Mouse (Mus musculus): ENCODE data around the gene Mast4. TPM values are rescaled to one million over a fixed set of nuclear protein-coding genes. Genes with fewer than 3 reads are reported as not detected.
A peak's percentile ranks its signal among the peaks of the same experiment; 100 is the strongest.

Mast4 gene
- polyA plus RNA-seq, 1 experiment from 2014 or later: 24.7 TPM

DNA sequence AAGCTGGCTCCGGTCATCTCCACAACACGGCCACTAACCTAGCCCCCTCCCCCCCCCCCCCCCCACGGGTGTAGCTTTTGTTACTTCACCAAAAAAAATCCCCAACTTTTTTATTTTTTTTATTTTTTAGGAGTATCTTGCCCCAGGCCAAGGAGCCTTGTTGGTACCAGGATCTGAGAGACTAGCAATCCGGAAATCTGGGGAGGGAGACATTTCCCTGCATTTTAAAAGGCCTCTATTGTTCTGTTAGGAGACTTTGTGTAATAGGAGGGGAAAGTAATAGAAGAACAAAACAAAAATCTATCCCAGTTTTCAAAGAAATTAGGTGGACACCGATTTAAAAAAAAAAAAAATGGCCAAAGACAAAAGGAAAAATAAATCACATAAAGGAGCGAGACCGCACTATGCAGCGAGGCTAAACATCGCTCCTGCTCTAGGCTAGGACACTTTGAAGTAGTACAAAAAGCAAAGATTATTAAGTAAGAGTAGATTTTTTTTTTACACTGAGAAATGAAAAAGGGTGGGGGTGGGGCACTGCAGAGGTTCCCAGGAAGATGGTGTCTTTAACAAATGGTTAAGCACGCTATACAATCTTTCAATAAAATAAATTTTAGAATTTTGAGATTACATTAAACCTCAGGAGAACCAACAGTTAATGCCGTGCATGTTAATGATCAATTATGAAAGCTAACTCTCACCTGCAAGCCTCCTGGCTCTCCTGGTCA lies 462.8 kb downstream of the Mast4 start:
- no peak overlapping the region for H3K27ac ChIP-seq
- no peaks in the 10 kb centered on the region for H3K27me3 ChIP-seq
- H3K9me3 ChIP-seq (replicated peaks): 0 out of 2 replicates have a peak, but pooled peaks cover 4% of the 10 kb centered on the region
- peaks cover 38% of the 10 kb centered on the region for H3K4me1 ChIP-seq
- no peak for ATAC-seq (replicated peaks; ENCODE audit: low FRiP score)
- no peak overlapping the region for H3K9ac ChIP-seq
- 62% methylated on average over 11 of the region's 11 CpGs for WGBS
- H3K36me3 ChIP-seq: no peaks in the 10 kb centered on the region; the same call in 1 of the 2 replicates
- H3K4me3 ChIP-seq (replicated peaks): no peak overlapping the region
- H3K4me2 ChIP-seq: no peak overlapping the region

DNA sequence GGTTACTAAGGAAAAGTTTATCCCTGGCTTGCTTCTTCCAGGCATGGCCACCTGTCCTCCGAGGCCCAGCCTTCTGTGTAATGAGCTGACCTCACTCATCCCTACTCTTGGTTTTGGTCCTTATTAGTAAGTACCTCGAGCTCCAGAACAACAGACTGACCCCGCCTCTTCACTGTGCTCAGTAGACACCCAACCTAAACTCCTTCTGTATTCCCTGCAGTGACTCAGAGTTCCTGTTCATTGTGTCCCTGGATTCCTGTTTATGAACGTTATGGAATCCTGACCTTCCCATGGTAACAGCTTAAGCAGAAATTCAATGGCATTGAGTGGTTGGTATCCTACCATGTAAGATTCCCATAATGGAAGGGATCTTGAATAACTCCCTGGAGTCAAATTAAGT lies 464.8 kb downstream of the Mast4 start:
- Histone ChIP-seq H3K4me2 (no peak overlapping the region), H3K9ac (no peak overlapping the region), H3K4me1 (peaks cover 40% of the 10 kb centered on the region), H3K36me3 (no peaks in the 10 kb centered on the region; the same call in 1 of the 2 replicates), H3K27me3 (no peaks in the 10 kb centered on the region), H3K9me3 (replicated peaks) (0 out of 2 replicates have a peak, but pooled peaks cover 4% of the 10 kb centered on the region), H3K27ac (no peak overlapping the region), H3K4me3 (replicated peaks) (no peak overlapping the region)
- ATAC-seq (replicated peaks; ENCODE audit: low FRiP score): no peak
- 80% methylated on average over 4 of the region's 4 CpGs for WGBS

DNA sequence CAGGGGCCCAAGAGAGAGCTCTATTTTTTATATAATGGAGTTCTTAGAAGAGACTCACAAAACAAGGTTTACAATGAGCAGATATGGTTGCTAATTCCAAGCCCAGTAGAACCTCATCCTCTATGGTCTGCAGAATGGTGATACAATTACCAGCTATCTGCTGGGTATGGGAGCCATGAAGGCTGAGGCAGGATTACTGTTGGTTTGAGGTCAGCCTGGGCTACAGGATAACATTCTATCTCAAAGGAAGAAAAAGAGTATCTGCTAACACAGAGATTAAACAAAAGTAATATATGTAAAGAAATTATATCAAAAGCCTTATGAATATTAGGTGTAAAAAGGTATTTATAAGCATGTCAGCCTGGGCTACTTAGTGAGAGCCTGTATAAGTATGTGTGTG lies 467.5 kb downstream of the Mast4 start:
- no peaks in the 10 kb centered on the region for H3K27me3 ChIP-seq
- 0 out of 2 replicates have a peak, but pooled peaks cover 4% of the 10 kb centered on the region for H3K9me3 ChIP-seq (replicated peaks)
- no peak overlapping the region for H3K9ac ChIP-seq
- 0 out of 2 replicates have a peak overlapping the region, but pooled peaks have one; percentile 10 for H3K27ac ChIP-seq
- no peak overlapping the region for H3K4me2 ChIP-seq
- H3K4me3 ChIP-seq (replicated peaks): no peak overlapping the region
- no peak for ATAC-seq (replicated peaks; ENCODE audit: low FRiP score)
- peaks cover 25% of the 10 kb centered on the region for H3K4me1 ChIP-seq
- no peaks in the 10 kb centered on the region; the same call in 1 of the 2 replicates for H3K36me3 ChIP-seq

DNA sequence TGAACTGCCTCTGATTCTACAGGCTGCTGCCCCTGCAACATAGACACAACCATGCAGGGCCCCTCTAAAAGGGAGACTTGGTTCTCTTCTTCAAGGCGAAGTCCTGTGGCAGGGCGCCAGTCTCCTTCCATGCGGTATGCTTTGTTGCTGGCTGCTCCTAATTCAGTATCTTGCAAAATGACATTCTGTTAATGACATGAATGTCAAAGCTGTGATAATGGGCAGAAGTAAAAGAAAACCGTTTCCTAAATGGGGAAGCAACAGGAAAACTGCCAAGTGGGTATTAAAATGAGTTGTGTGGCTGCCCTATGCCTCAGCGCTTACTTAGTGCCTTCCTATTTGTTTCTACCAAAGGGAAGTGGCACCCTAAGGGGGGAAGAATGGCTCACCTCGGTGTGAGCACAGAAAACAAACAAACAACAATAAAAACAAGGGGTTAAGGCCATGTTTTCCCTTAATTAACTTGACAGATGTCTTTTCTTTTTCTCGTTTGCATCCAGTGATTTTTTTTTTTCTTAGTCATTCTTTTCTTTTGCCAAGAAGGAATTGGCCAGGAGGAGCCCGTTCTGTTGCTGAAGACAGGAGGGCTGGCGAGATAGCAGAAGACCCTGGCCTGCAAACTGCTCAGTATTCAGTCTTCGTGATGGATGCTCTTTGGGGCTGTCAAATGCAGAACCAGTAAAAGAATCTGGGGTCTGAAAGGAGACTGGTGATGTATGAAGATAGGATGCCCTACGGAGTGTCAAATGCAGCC lies 468.1 kb downstream of the Mast4 start:
- no peak overlapping the region for H3K4me3 ChIP-seq (replicated peaks)
- H3K4me1 ChIP-seq: peaks cover 24% of the 10 kb centered on the region
- H3K27me3 ChIP-seq: no peaks in the 10 kb centered on the region
- peak overlapping the region; percentile 85 for H3K27ac ChIP-seq
- H3K36me3 ChIP-seq: no peaks in the 10 kb centered on the region; the same call in 1 of the 2 replicates
- no peak overlapping the region for H3K9ac ChIP-seq
- ATAC-seq (replicated peaks; ENCODE audit: low FRiP score): no peak; the same call in 1 of the 2 replicates
- 0 out of 2 replicates have a peak, but pooled peaks cover 4% of the 10 kb centered on the region for H3K9me3 ChIP-seq (replicated peaks)
- H3K4me2 ChIP-seq: no peak overlapping the region
- WGBS: 50% methylated on average over 11 of the region's 11 CpGs

DNA sequence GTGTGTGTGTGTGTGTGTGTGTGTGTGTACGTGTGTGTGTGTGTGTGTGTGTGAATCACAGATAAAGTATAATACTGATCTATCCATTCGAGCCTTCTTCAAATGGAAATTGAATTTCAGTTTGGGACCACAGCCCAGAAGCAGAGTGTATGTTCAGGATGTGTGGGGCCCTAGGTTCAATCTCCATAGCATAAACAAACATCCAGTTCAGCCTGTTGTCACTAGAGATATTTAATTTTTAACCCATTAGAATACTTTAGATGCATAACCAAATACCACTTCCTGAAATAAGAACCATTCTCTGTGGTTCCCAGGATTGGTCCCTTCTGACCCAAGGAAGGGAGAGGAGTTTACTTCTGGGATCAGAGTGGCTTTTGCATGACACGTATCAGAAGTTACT lies 468.8 kb downstream of the Mast4 start:
- no peak overlapping the region for H3K4me3 ChIP-seq (replicated peaks)
- no peaks in the 10 kb centered on the region for H3K27me3 ChIP-seq
- no peak overlapping the region for H3K4me2 ChIP-seq
- H3K9ac ChIP-seq: no peak overlapping the region
- no peak; the same call in 1 of the 2 replicates for ATAC-seq (replicated peaks; ENCODE audit: low FRiP score)
- WGBS: 46% methylated on average over 3 of the region's 3 CpGs
- peaks cover 30% of the 10 kb centered on the region for H3K4me1 ChIP-seq
- H3K36me3 ChIP-seq: no peaks in the 10 kb centered on the region; the same call in 1 of the 2 replicates
- 0 out of 2 replicates have a peak, but pooled peaks cover 4% of the 10 kb centered on the region for H3K9me3 ChIP-seq (replicated peaks)
- H3K27ac ChIP-seq: peak overlapping the region; percentile 85

DNA sequence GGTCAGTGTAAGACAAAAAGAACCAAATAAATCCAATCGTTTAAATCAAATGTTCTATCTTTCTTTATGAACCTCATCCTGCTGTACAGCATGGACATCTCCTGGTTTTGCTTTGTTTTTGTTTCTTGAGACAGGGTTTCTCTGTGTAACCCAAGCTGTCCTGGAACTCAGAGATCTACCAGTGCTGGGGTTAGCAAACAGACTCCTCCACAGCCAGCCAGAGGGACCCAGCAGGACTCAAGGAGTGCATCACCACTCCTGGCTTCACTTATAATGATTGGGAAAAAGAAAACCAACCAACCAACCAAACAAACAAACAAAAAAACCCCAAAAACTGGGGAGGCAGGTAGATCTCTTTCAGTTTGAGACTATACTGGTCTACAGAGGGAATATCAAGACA lies 469.5 kb downstream of the Mast4 start:
- Histone ChIP-seq H3K36me3 (no peaks in the 10 kb centered on the region; the same call in 1 of the 2 replicates), H3K27me3 (no peaks in the 10 kb centered on the region), H3K9ac (no peak overlapping the region), H3K27ac (peak overlapping the region; percentile 80), H3K4me2 (no peak overlapping the region), H3K9me3 (replicated peaks) (0 out of 2 replicates have a peak, but pooled peaks cover 4% of the 10 kb centered on the region), H3K4me3 (replicated peaks) (no peak overlapping the region), H3K4me1 (peaks cover 34% of the 10 kb centered on the region)
- WGBS: 27% methylated on average over 1 of the region's 1 CpGs
- peak; percentile 63; the same call in 1 of the 2 replicates for ATAC-seq (replicated peaks; ENCODE audit: low FRiP score)

DNA sequence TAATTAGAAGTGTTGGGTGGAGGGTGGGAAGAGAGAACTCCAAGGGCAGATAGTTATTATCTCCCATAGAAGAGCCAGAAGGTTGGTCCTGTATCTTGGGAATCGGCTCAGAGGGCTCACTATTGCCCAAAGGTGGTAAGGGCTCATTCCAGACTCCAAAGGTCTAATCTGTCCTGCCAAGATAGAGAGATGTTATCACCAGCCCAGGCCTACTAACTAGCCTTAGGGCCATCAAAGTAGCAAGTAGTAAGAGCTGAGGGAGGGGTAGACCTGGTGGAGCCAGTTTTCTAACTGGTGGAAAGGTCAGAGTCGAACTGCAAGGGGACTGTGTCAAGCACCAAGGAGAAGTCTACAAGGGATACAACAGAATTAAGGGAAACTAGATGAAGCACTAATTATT lies 470.2 kb downstream of the Mast4 start:
- no peak overlapping the region for H3K27ac ChIP-seq
- no peak for ATAC-seq (replicated peaks; ENCODE audit: low FRiP score)
- 0 out of 2 replicates have a peak, but pooled peaks cover 4% of the 10 kb centered on the region for H3K9me3 ChIP-seq (replicated peaks)
- H3K4me3 ChIP-seq (replicated peaks): no peak overlapping the region
- H3K4me1 ChIP-seq: peaks cover 34% of the 10 kb centered on the region
- H3K27me3 ChIP-seq: no peaks in the 10 kb centered on the region
- no peak overlapping the region for H3K4me2 ChIP-seq
- no peak overlapping the region for H3K9ac ChIP-seq
- 72% methylated on average over 2 of the region's 2 CpGs for WGBS
- H3K36me3 ChIP-seq: no peaks in the 10 kb centered on the region; the same call in 1 of the 2 replicates

DNA sequence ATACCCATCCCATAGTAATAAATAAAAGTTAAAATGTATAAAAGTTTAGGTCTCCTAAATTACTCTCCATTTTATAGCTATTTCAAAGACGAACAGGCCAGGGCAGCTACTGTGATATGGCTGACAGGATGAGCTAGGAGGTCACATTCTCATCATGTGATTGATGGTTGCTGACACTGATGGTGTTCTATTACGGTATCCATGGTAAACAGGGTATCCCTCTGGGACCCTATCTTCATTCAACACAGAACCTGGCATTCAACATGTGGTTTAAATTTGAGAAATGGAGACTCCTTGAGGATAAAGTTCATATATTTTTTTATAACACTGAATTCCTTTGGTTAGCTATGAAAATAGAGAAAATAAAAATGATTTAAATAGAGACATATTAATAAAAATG lies 471.3 kb downstream of the Mast4 start:
- Histone ChIP-seq H3K4me3 (replicated peaks) (no peak overlapping the region), H3K27ac (no peak overlapping the region), H3K9me3 (replicated peaks) (no peaks in the 10 kb centered on the region), H3K4me2 (no peak overlapping the region), H3K36me3 (no peaks in the 10 kb centered on the region), H3K4me1 (peaks cover 34% of the 10 kb centered on the region), H3K27me3 (no peaks in the 10 kb centered on the region), H3K9ac (no peak overlapping the region)
- 0 out of 2 replicates have a peak, but pooled peaks have one; percentile 38 for ATAC-seq (replicated peaks; ENCODE audit: low FRiP score)
- 33% methylated on average over 2 of the region's 2 CpGs for WGBS

DNA sequence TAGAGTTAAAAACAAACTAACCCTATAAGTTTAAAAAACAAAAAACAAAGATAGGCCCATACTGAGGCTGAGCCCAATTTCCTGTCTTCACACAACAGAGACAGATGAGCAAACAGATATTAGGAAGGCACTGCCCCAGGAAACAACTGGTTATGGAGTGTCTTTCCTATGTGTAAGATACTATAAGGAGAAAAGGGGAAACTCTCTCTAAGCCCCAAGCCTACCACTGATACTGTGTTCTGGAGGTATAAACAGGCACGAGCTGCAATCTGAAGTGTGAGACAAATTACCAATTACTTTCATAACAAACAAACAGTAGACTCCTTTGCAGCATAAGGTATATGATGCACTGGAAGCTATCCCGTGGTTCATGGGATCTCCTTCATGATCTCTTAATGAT lies 471.9 kb downstream of the Mast4 start:
- no peak for ATAC-seq (replicated peaks; ENCODE audit: low FRiP score)

DNA sequence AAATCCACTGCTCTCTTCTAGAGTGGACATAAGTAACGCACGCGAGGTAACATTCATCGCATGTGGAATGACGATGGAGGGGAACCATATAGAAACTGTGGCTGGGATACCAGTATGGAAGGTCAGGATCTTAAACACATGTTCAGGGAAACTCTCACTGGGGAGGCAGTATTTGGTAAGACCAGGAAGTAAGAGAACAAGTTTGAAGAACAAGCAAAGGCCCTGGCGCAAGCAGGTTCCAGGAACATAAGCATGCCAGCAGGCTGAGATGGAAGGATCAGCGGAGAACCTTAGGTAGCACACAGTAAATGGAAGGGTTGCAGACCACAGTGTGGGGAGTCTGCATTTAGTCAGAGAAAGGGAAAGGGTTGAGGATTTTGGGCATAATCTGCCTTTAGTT lies 473.6 kb downstream of the Mast4 start:
- H3K36me3 ChIP-seq: no peaks in the 10 kb centered on the region

More for the DNA sequence above, 471.9 kb downstream of the Mast4 start:
- peaks cover 34% of the 10 kb centered on the region for H3K4me1 ChIP-seq
- H3K36me3 ChIP-seq: no peaks in the 10 kb centered on the region
- H3K9me3 ChIP-seq (replicated peaks): no peaks in the 10 kb centered on the region
- H3K27ac ChIP-seq: no peak overlapping the region
- H3K27me3 ChIP-seq: no peaks in the 10 kb centered on the region
- 44% methylated on average over 2 of the region's 2 CpGs for WGBS
- H3K9ac ChIP-seq: no peak overlapping the region
- no peak overlapping the region for H3K4me2 ChIP-seq
- no peak overlapping the region for H3K4me3 ChIP-seq (replicated peaks)

DNA sequence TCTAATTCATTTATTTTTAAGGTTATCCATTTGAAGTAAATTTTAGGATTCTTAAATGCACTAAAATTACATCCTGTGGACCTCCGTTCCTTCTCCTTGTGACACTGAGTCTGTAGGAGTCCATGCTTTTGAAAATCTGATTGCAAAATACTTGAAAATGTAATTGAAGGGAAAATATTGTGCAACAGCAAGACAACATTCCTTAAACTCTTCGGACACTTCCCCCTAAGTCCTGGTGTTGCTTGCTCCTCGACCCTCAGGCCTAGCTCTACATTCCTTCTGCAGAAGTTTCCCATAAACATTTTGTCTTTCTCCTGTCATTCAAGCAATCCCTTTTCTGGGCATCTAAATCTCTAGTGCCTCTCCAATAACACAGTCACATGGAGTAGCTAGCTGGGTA lies 474.2 kb downstream of the Mast4 start:
- Histone ChIP-seq H3K36me3 (no peaks in the 10 kb centered on the region), H3K27me3 (no peaks in the 10 kb centered on the region), H3K4me1 (peaks cover 23% of the 10 kb centered on the region), H3K4me2 (no peak overlapping the region), H3K4me3 (replicated peaks) (no peak overlapping the region), H3K9ac (no peak overlapping the region), H3K27ac (0 out of 2 replicates have a peak overlapping the region, but pooled peaks have one; percentile 29), H3K9me3 (replicated peaks) (no peaks in the 10 kb centered on the region)
- no peak for ATAC-seq (replicated peaks; ENCODE audit: low FRiP score)
- WGBS: 59% methylated on average over 3 of the region's 3 CpGs

More for the DNA sequence above, 473.6 kb downstream of the Mast4 start:
- no peak overlapping the region for H3K4me2 ChIP-seq
- H3K9me3 ChIP-seq (replicated peaks): no peaks in the 10 kb centered on the region
- WGBS: 84% methylated on average over 7 of the region's 7 CpGs
- peak overlapping the region; percentile 29; the same call in 1 of the 2 replicates for H3K27ac ChIP-seq
- H3K4me1 ChIP-seq: peaks cover 28% of the 10 kb centered on the region
- H3K9ac ChIP-seq: no peak overlapping the region
- no peaks in the 10 kb centered on the region for H3K27me3 ChIP-seq
- no peak overlapping the region for H3K4me3 ChIP-seq (replicated peaks)
- ATAC-seq (replicated peaks; ENCODE audit: low FRiP score): no peak

DNA sequence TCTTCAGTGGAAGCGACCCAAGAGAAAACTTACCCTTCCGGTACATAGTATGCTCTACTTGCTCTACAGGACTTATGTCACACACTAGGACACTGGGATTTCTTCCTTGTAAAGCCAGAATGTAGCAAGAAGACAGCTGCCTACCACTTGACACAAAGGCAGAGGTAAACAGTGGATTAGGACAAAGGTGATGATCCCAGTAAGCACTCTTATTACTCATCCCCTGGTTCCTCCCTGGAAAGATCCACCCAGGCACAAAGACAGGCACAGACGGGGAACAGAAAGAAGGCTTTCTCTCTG lies 476.8 kb downstream of the Mast4 start:
- Histone ChIP-seq H3K9me3 (replicated peaks) (no peaks in the 10 kb centered on the region), H3K9ac (no peak overlapping the region), H3K4me1 (peaks cover 16% of the 10 kb centered on the region), H3K36me3 (0 out of 2 replicates have a peak, but pooled peaks cover 3% of the 10 kb centered on the region), H3K4me3 (replicated peaks) (no peak overlapping the region), H3K27ac (no peak overlapping the region), H3K4me2 (no peak overlapping the region), H3K27me3 (no peaks in the 10 kb centered on the region)
- 77% methylated on average over 3 of the region's 3 CpGs for WGBS
- no peak for ATAC-seq (replicated peaks; ENCODE audit: low FRiP score)
